Mouse (Mus musculus) adipocyte (in vitro differentiated cells): ENCODE measurements at regions not wholly inside any gene's neighbourhood (a gene's known extent, or its start where the extent isn't known, plus 50 kb on each side); places are given as distances from the start of the nearest gene placed in this dataset.

Experiments used
- DNase-seq: peaks from one replicate; pipeline ENCODE4 v3.0.0-alpha.2; 2016; ENCODE audit warnings: low spot score

- DNase-seq, result peak; percentile 5
Observed at GRCm38 (mm10) chr1:144699790-144700189, 75.4 kb downstream of the Rgs18 start.

DNA sequence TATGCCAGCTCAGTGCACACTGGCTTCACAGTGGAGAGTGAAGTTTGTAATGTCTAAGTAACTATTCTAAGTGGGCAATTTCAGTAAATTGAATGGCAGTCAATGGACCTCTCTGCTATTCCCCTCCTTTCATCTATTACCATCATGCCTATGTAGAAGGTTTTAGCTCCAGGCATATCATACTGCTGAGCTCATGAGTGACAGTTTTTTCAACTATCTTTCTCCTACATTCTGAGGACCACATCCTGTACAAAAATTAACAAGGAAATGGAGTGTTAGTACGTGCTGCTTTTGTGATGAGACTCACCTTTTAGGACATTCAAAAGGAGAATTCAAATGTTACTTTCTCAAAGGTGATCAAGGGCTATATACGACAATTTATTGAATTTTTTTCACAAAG lies 80.0 kb downstream of the Rgs18 start:
- DNase-seq, result no peak

GRCm38 (mm10) chr1:144690340-144690739 lies 84.9 kb downstream of the Rgs18 start:
- no peak for DNase-seq

GRCm38 (mm10) chr1:144682118-144682517 lies 93.1 kb downstream of the Rgs18 start:
- DNase-seq, result no peak

- DNase-seq, result no peak
Observed at GRCm38 (mm10) chr1:144667450-144667849, 100.0 kb upstream of the Rgs21 start.

GRCm38 (mm10) chr1:144656237-144656636 lies 88.8 kb upstream of the Rgs21 start:
- no peak for DNase-seq

DNA sequence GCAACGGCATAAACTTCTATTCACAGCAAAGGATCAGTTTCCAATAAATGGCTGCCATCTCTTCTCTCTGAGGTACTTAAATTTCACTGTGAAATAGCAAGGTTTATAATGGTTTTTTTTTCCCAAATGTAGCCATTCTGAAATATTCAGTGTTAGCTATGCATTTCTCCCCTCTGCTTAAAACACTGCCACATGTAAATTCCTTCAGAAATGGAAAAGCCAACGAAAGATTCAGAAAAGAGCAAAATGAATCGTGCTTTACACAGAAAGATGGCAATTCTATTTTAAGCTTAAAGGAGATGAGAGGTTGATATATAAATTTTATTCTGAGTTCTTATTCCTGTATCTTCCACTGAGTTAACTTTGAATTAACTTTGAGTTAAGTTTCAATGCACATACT lies 59.0 kb upstream of the Rgs21 start:
- DNase-seq, result no peak
